Mouse (Mus musculus): Measurements from ENCODE around the gene Igf2bp2.
A peak's percentile ranks its signal among the peaks of the same experiment; 100 is the strongest.

The Igf2bp2 gene

DNA sequence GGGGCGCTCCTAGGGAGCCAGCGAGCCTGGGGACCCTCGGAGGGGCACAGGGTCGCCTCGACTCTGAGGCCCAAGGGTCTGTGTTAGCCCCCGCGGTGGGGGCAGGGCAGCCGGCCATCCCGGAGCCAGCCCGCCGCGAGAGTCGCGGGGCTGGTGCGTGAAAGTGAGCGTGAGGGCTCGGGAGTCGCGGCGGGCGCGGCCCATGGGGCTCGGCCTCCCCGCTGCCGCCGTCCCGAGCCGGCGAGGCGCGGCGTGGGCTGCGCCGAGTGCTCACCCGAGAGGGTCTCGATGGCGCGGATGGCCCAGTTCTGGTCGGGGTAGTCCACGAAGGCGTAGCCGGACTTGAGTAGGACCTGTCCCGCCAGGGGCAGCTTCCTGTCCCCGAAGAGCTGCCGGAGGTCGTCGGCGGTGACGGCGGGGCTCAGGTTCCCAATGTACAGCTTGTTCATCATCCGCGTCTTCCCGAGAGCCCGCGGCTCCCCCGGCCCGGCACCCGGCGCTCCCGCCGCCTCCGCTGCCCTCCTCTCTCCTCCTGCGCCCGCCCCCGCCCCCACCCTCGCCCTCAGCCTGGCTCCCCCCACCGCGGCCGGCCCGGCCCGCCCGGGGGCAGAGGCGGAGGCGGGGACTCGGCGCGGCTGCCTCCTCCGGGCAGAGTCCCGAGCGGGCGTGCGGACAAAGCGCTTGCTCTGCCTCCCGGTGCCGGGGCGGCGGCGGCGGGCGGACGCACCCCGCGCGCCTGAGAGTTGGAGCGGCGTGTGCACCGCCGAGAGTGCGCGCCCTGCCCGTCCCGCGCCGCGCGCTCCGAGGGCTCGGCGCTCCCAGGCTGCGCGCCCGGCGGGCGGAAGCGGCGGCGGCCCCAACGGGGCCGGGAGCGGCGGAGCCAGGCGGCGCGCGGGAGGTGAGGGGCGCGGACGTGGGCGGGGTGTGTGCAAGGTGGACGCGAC lies at the start of gene Igf2bp2:
Gene Igf2bp2, minus strand, starts transcription at position 788 of the 944 bp plus-strand sequence.
- peak; percentile 3 for DNase-seq (ENCODE audit: low spot score in 2 of 2)

GRCm38 (mm10) chr16:22203501-22203900 lies 40.4 kb upstream of the Igf2bp2 start:
- DNase-seq (ENCODE audit: low spot score in 2 of 2) = no peak

GRCm38 (mm10) chr16:22201858-22202257 lies 38.8 kb upstream of the Igf2bp2 start:
- DNase-seq (ENCODE audit: low spot score in 2 of 2) = no peak

DNA sequence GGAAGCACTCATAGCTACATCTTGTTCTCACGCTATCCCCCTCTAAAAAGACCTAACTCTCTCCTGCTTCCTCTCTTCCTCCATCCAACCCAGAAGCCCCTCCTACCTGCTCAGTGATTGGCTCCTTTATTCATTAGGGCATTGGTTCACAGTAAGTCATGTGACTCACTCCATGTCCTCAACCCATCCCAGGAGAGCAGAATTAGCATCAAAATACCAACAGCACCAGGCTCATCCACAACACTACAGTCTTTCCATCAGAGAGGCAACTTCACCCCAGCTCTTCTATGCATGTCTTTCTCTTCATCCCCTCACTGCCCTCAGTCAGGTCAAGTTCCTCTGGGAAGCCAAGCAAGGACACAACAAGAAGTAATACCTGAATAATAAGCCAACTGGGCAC lies 37.4 kb upstream of the Igf2bp2 start:
- no peak for DNase-seq (ENCODE audit: low spot score in 2 of 2)

- no peak for DNase-seq (ENCODE audit: low spot score in 2 of 2)
Observed at GRCm38 (mm10) chr16:22187366-22187765, 24.3 kb upstream of the Igf2bp2 start.

GRCm38 (mm10) chr16:22185411-22185810 lies 22.3 kb upstream of the Igf2bp2 start:
- no peak for DNase-seq (ENCODE audit: low spot score in 2 of 2)

GRCm38 (mm10) chr16:22184113-22184512 lies 21.0 kb upstream of the Igf2bp2 start:
- no peak for DNase-seq (ENCODE audit: low spot score in 2 of 2)

DNA sequence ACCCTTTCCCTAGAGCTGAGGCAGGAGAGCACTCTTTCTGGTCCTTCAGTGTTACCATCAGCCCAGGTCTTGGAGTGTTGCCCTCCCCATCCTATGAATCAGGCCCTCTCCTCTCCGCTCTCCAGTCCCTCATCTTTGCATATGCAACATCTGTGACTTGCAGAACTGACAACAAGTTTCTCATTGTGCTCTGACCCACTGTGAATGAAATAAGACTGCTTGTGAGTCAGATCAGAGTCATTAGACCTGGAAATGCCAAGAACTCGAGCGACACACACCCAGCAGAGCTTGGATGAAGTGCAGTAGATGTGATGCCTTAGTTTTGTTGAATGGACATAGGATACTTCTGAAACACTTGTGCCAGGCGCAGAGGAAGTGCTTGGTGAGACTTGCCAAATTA lies 19.2 kb upstream of the Igf2bp2 start:
- no peak for DNase-seq (ENCODE audit: low spot score in 2 of 2)

DNA sequence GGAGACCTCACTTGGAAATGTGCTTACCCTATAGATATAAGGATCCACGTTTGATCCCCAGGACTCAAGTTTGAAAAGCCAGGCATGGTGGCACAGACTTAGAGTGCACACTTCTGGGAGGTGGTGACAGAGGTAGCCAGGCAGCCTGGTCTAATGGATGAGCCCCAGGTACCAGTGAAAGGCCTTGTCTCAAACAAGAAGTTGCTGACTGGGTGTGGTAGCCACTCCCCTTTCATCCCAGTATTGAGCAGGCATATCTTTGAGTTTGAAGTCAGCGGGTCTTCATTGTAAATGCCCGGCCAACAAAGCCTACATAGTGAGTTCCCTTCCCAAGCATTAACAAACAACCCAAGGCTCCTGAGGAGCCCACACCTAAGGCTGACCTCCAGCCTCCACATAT lies 15.7 kb upstream of the Igf2bp2 start:
- DNase-seq (ENCODE audit: low spot score in 2 of 2) = no peak

DNA sequence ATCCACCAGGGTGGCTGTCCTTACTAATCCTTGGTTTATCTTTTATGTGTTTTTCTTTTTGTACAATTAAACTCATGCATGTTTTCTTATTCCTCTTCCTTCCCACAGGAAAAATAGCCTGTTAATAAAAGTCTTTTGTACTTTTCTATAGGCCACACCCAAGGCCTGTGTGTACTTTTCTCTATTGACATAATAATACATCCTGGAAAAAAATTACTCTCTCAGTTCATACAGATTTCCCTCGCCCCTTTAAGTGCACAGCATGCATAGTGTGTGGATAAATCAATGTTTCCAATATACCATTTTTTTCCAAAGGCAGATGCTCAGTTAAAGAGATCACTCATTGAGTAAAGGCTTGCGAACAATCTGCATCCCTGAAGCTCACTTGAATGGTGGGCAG lies 14.9 kb upstream of the Igf2bp2 start:
- DNase-seq (ENCODE audit: low spot score in 2 of 2) = no peak

DNA sequence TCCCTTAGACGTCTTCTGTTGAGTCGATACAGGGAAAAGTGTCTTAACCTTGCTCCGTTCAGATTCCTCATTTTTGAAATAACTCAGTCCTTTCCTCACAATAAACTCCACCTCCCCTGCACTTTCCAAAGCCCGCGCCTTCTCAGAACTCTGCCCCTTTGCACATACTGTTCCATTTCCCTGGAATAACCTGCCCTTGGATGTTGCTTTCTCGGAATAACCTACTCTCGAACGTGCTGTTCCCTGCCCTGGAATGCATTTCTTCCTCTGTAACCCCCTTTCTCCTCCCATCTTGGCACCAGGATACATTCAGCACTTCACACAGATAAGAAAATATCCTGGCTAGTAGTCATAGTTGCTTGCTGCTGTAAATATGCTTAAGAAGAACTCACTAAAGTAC lies 5.6 kb upstream of the Igf2bp2 start:
- DNase-seq (ENCODE audit: low spot score in 2 of 2) = no peak

DNA sequence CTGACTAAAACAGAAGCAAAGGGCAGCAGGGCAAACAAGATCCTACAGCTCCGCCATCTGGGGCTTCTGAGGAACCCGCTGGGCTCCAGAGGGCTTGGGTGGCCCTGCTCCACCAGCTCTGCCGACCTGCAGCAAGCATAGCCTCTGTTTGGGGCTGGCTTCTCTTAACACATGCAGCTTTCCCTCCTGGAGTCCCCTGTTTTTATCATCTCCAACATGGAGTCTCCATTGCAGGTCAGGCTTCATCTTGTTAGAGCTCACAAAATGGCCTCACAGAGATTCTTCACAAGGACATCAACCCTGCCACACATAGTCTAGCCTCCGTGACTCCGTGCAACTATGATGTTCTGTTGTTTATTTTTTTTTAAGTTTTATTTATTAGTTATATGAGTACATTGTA lies 2.5 kb upstream of the Igf2bp2 start:
- DNase-seq (ENCODE audit: low spot score in 2 of 2) = no peak

DNA sequence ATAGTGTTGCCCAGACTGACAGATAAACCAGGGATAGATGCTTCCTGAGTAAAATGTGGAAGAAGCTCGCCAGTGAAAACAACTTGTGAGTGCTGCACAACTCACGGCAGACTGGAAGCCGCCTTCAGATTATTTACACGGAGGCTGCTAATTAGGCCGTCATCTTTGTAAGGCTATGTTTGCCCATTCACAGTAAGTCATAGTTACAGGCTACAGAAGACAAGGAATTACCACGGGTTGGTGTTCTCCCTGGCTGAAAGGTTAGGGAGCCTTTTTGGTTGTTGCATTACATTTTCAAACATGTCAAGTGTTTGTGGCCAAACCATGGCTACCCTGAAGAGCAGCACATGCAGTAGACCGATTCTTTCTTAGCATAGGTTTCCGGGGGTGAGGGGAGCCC lies 1.3 kb upstream of the Igf2bp2 start:
- DNase-seq (ENCODE audit: low spot score in 2 of 2) = no peak

DNA sequence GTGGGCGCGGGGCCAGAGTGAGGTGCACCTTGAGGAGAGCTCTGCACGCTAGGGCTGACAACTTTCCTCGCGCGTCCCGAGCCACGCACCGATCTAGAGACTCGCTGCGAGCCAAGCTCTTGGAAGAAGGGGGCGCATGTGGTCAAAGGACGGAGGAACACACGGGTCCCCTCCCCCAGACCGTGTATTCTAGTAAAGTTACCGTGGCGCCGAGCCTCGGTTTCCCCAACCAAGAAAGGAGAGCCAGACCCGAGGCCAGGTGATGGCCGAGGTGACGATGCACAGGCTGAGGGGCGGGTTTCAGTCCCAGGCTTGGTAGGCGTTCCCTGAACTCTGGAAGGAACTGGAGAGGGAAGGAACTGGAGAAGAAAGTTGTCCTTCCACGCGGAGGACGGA lies 355 bp upstream of the Igf2bp2 start:
- peak; percentile 3 to 4 for DNase-seq (ENCODE audit: low spot score in 2 of 2)

DNA sequence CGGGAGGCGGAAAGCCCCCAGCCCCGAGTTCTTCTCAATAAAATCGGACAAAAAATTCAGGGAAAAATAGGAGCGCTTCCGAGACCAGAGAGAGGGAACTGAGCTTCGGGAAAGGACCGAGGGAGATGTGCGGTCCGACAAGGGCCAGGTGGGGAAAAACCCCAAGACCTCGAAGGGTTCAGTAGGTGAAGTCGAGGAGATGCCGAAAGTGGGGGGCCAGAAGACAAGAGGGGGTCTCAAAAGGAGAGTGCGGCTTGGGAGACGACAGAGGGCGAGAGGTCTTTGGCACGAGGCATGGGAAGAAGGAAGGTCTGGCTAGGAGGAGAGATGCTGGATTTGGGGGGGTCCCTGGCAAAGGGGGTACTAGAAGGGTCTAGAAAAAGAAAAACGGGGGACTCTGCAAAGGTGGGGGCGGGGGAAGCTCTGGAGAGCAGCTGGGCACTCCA lies 1.0 kb downstream of the Igf2bp2 start:
- DNase-seq (ENCODE audit: low spot score in 2 of 2) = peak; percentile 2 to 4

- DNase-seq (ENCODE audit: low spot score in 2 of 2) = peak in 1 of 2 experiments; percentile 2
Observed at GRCm38 (mm10) chr16:22161351-22162065, 1.6 kb downstream of the Igf2bp2 start.

DNA sequence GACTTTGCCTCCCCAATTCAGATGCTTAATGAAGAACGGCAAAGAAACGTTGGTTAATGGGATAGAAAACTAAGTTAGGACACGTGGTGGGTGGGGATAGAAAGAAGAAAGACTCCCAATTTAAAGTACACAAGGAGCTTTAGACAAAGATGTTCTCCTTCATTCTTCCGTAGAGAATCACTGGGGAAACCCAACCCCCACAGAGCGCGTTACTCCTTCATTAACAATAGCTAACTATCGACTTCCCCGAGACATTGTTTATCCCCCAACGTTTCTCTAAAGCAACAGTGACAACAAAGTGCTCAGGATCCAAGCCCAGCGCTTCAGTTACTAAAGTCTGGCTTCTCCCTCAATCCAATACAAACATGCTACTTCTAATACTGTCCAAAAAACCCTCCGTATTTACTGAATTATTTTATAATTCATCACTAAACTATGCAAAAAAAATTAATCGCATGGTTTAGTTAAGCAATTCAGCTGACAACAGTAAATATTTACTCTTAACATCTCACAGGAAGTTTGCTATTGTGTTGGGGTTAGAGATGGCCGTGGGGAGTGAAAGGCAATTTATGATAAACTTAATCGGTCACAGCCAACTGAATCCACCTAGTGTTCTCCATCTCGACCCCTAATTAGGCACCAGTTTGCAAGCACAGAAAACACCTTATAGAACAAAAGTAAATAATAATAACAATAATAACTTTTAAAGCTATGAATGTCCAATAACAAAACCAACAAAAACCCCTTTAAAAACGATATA lies 2.5 kb downstream of the Igf2bp2 start:
- no peak for DNase-seq (ENCODE audit: low spot score in 2 of 2)

DNA sequence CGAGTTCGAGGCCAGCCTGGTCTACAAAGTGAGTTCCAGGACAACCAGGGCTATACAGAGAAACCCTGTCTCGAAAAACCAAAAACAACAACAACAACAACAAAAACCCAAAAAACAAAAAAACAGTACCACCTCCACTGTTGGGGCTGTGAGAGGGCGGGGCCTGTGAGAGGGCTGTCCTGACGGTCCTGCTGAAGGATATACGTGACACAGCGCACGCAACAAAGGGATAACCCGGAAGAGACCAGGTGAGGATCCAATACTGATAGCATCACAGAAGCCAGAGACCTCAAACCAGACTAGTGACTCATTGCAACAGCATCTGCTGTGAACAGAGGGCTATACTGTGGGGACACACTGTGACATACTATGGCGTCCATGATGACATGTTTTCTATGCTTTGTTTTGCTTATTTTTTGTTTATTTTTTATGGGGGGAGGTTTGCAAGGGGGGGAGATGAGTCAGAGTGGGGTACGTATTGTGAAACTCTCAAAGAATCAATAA lies 10.1 kb downstream of the Igf2bp2 start:
- DNase-seq (ENCODE audit: low spot score in 2 of 2) = no peak

DNA sequence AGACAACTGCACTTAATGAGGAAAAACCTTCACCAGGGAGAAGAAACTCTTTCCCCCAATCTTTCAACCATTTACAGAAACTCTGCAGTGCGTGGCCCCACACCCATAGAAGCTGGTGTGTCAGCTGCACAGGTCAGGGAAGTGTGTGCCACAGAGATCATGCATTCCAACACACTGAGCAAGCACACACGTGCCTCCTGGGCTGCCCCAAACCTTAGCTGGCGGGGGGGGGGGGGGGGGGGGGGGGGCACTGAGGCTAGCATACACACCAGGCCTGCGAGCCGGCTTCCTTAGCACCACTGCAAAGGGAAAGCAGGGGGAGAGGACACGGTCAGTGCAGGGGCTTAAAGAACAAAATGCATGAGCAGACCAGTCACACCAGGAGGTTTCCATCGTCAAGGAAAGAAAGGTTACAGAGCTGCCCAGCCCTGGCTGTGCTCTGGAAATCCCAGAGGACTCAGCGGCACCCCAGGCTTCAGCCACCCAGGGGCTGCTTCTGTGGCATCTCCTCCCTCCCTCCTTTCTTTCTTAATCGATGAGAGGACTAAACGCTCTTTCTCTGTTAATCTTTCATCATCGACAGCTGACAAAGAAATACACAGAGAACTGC lies 11.3 kb downstream of the Igf2bp2 start:
- DNase-seq (ENCODE audit: low spot score in 2 of 2) = no peak

DNA sequence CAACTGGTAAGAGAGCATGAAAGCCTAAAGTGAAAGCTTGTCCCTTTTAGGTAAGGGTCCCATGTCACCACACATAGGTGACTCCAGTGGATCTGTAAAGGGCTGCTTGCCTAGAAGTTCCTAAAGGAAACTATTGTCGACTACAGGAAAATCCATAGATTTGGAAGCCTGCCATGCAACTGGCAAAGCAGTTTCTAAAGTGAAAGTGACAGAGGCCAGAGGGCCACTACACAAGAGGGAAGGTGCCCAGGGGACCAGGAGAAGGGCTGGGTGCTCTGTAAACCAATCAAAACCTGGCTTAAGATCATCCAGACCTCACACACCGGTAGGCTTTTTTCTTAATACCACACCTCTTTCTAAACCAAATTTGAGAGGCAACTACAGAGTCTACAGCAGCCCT lies 12.7 kb downstream of the Igf2bp2 start:
- no peak for DNase-seq (ENCODE audit: low spot score in 2 of 2)

DNA sequence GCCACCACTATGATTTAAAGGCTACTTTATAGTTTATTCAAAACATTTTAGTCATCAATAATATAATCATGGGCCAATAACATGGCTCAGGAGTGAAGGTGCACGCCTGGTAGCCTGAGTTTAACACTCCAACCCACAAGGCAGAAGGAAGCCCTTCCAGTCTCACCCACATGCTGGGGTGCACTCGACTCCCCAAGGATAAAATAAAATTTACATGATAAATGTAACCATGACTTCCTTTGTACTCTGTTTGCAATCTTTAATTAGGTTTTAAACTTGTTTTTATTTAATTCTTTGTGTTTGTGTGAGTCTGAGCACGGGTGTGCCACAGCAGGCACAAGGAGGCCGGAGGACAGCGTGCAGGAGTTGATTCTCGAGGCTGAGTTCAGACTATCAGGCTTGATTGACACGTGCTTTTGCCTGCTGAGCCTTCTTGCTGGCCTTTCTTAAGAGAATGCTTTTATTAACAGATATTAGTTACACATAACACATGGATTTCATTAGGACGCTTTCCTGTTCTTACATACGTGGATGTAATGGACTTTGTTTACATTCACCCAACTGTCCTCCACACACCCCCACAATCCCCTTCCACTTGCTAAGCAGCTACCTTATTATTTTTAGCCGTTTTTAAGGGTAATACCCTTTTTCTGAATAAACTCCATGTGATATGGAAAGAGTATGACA lies 13.3 kb downstream of the Igf2bp2 start:
- DNase-seq (ENCODE audit: low spot score in 2 of 2) = no peak
